Mouse (Mus musculus) erythroblast, embryonic 14.5 days (primary cell): ENCODE data around the gene Pdcd11.

Source experiments
- GATA1 ChIP-seq: IDR thresholded peaks from 2 replicates; pipeline ENCODE4 v1.6.1; 2012; ENCODE audit warnings: low read length, inconsistent platforms, mixed read lengths
- TAL1 ChIP-seq: IDR thresholded peaks from 3 replicates; pipeline ENCODE4 v1.6.1; 2012; ENCODE audit warnings: low read length, inconsistent platforms, mixed read lengths

DNA sequence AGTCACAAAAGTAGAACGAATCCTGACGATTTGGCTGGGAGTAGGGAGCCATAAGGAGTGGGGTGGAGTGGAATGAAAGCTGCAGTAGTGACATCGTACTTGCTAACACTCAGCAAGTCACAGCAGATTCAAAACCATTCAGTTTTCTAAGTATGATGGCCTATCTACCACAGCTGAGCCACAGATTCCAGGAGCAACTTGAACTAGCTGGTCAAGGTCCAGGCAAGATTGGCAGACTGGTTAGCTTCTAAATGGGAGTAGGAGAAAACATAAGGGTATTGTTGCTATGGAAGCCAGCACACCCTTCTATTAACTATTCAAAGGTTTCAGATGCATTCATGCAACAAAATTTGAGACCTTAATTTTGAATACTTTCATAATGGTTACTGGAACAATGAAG, 2.3 kb upstream of the Pdcd11 start:
- TF ChIP-seq TAL1 (no peak), GATA1 (no peak)
